Mouse (Mus musculus) liver, adult 10 weeks (tissue): ENCODE measurements around the gene Otop2. TPM values are rescaled to one million over a fixed set of nuclear protein-coding genes. Genes with fewer than 3 reads are reported as not detected.

Experiments used
- polyA plus RNA-seq: library from polyadenylated mRNA; stranded (reverse); fragments of 350-450 nt; fragmentation: Illumina TruSeq; extraction: RNeasy Lipid Tissue Mini Kit (QIAGEN cat#74804); gene quantifications from one replicate; pipeline ENCODE4 v1.2.3, GENCODE M21; 2014; ENCODE audit warnings: low read depth, low replicate concordance

The Otop2 gene
- polyA plus RNA-seq = not detected

GRCm38 (mm10) chr11:115306863-115307262 is at the start of gene Otop2:
Gene Otop2 (plus strand): TSS chr11:115307163.

DNA sequence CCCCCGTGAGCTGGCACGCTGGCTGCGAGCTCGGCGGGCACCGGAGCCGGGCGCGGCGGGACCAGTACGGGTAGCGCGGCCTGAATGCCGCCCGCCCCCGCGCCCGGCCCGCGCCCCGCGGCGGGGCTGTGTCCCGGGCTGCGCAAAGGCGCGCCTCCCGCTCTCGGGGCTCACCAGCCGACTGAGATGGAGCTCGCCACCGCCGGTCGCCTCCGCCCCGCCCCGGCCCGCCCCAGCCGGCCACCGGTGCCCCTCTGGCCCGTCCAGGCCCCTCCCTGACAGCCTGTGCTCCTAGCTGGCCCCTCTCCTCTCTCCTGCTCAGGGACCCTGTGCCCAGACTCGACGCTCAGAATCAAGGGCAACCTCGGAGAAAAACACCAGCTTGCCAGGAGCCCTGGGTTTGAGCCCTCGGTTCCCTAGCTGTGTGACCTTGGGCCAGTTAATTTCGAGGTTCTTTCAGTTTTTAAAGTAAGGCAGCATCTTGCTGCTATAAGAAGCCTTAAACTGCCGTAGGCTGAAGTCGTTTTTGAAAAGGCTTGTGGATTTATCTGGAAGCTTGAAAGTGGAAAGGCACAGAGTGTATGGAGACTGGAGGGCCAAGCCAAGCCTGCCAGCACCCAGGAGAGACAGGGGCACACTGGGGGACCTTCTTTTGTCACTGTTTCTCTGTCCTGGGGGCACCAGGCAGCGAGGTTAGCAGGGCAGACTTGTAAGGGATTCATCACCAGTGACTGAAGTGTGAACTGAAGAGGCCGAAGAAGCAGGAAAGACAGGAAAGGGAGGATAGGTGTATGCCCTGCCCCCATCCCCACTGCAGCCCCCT is 39.7 kb upstream of the Otop2 start, which contains the start of gene Grin2c:
TSS of gene Grin2c (minus strand) at position 183 of the 823 bp plus-strand sequence.

DNA sequence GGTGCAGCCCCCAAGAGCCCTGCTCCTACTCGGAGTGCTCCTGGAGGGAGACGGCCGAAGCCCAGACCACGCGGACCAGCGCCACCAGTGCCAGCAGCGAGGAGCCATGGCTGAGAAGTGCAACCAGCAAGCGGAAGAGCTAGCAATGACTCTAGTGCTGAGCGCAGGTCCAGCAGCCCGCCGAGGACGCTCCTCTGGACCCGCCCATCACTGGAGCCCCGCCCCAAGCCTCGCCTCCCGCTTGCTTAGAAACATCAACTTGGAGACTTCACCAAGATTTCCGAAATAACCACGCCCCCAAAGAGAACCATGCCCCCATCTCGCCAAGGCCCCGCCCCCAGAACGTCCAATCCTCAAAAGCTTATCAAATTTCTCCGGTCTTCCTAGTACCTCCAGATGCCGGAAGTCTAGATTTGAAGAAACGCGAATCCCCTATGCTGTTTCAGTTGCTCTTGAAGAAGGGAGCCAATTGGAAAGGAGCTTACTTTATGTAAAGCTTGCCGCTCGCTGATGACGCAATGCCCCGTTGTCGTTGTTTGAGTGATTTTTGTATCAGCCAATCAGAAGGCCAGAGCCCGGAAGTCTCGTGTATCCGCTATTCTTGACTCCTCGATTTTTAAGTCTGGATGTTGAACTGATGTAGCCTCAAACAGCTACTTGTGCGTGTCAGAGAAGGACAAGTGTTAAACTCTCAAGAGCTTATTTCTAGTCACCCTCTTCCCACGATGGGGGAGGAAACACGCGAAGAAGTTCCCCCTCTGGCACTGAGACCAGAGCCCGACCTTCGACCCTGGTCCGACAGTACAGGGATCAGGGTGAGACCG is 30.0 kb upstream of the Otop2 start, which contains the start of gene Fdxr:
TSS of gene Fdxr (minus strand) at position 271 of the 824 bp plus-strand sequence.

DNA sequence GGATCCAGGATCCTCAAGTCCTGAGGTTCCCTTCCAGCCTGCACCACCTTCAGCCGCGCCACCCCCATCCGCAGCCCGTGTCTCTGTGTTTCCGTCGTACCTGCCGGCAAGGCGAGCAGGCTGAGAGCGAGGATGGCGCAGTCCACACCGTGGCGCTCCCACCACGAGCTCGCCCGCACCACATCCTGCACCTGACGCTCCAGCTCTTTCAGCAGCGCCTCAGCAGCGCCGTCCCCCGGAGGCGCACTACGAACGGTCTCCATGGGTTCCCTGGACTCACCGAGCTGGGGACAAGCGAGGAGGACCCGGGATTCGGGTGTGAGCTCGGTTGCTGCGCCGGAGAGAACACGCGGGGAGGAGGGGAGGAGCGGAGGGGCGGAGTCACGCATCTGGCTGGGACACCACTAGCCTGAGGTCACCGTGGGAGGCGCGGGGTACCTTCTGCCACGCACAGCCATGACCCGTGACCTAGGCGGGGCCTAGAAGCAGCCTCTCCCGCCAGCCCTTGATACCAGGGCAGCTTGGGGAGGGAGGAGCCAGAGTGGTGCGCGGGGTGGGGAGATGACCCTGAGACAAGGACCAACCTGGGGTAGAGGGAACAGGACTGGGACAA is 9.6 kb upstream of the Otop2 start, which contains the start of gene Fads6:
TSS of gene Fads6 (minus strand) at position 450 of the 613 bp plus-strand sequence.

GRCm38 (mm10) chr11:115321906-115322693 is 15.1 kb downstream of the Otop2 start, which contains the start of gene Ush1g:
Gene Ush1g (minus strand): TSS chr11:115322041.

GRCm38 (mm10) chr11:115334531-115334930 is 27.6 kb downstream of the Otop2 start, which contains the start of gene Otop3:
Gene Otop3 (plus strand): TSS chr11:115334731.

GRCm38 (mm10) chr11:115367395-115367944 is 60.5 kb downstream of the Otop2 start, which contains the start of gene Hid1:
Gene Hid1 (minus strand): TSS chr11:115367756.

Other genes starting within 250 kb of the Otop2 start
- gene Cd300e, start 245.0 kb upstream of the Otop2 start, polyA plus RNA-seq = 1.9 TPM
- gene Rab37, start 215.7 kb upstream of the Otop2 start, polyA plus RNA-seq = 0.16 TPM
- 0.69 TPM for gene Cd300lf, start 173.2 kb upstream of the Otop2 start, polyA plus RNA-seq
- gene Slc9a3r1, start 143.8 kb upstream of the Otop2 start, polyA plus RNA-seq = 34.2 TPM
- gene Tmem104, start 119.7 kb upstream of the Otop2 start, polyA plus RNA-seq = 0.37 TPM
- gene Nat9, start 119.3 kb upstream of the Otop2 start, polyA plus RNA-seq = 5.9 TPM
- not detected for gene Grin2c, start 39.9 kb upstream of the Otop2 start, polyA plus RNA-seq
- 3.3 TPM for gene Fdxr, start 30.1 kb upstream of the Otop2 start, polyA plus RNA-seq
- gene Fads6, start 9.5 kb upstream of the Otop2 start, polyA plus RNA-seq = 31.3 TPM
- gene Ush1g, start 14.9 kb downstream of the Otop2 start, polyA plus RNA-seq = 0.11 TPM
- not detected for gene Otop3, start 27.6 kb downstream of the Otop2 start, polyA plus RNA-seq
- gene Hid1, start 60.6 kb downstream of the Otop2 start, polyA plus RNA-seq = not detected
- 0.19 TPM for gene Cdr2l, start 74.8 kb downstream of the Otop2 start, polyA plus RNA-seq
- 22.2 TPM for gene Mrpl58, start 96.6 kb downstream of the Otop2 start, polyA plus RNA-seq
- gene Atp5h, start 112.8 kb downstream of the Otop2 start, polyA plus RNA-seq = 552 TPM
- 12.5 TPM for gene Kctd2, start 113.0 kb downstream of the Otop2 start, polyA plus RNA-seq
- gene Trim80, start 133.4 kb downstream of the Otop2 start, polyA plus RNA-seq = not detected
- 11.9 TPM for gene Slc16a5, start 155.3 kb downstream of the Otop2 start, polyA plus RNA-seq
- 0.66 TPM for gene Armc7, start 168.5 kb downstream of the Otop2 start, polyA plus RNA-seq
- 1.8 TPM for gene Nt5c, start 184.7 kb downstream of the Otop2 start, polyA plus RNA-seq
- gene Jpt1, start 207.2 kb downstream of the Otop2 start, polyA plus RNA-seq = 4.8 TPM
- 336 TPM for gene Sumo2, start 229.1 kb downstream of the Otop2 start, polyA plus RNA-seq